Mouse (Mus musculus): Measurements from ENCODE around the gene Foxp4.

DNA sequence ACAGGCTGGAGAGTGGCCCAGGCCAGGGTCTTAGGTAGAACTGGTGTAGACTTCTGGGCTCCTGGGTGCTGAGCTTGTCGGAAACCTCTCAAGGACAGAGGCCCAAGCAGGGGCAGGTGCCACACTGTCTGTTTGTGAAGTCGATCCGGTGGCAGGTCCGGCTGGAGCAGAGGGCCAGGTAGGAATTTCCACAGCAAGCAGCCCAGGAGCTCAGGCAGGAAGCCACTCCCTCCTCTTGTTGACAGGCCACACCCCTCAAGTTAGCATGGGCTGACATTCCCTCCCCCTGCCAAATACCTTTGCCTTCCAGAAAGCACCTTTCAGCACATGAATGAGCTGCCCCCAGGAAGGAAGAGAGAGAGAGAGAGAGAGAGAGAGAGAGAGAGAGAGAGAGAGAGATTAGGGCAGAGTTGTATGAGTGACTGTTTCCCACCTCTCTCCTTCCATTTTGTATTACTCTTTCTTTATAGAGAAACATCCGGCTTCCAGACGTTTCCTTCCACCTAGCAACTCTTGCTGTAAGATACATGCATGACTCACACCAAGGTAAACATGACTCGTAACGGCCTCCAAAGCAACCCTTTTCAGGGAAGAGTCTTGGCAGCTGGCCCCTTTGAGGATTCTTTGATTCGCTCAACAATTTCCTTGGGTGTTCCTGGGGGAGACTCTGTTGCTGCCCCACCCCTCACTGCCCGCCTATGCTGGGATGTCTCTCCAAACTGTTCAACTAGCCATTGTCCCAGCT, 33.8 kb upstream of the Foxp4 start:
- no peak for TF ChIP-seq POLR2A (IDR thresholded peaks at IDR 0.05; ENCODE audit: borderline replicate concordance, insufficient read depth, low read length)
- TF ChIP-seq CTCF (IDR thresholded peaks at IDR 0.05; ENCODE audit: borderline replicate concordance, insufficient read depth, low read depth, low read length), result no peak
